Mouse (Mus musculus) lung, embryonic 14.5 days (tissue): ENCODE measurements around the gene Hdac11. TPM values are rescaled to one million over a fixed set of nuclear protein-coding genes. Genes with fewer than 3 reads are reported as not detected.
"Not testable (repeated sequence)": the region's sequence is repeated elsewhere in the genome, so short reads cannot be mapped to it uniquely, and the experiment has no call there.

Experiments used
- ATAC-seq: fragments of 200-750 bp; cut with Nextera tagmentation; 2 replicates; pipeline ENCODE4 v1.8.0; 2017; ENCODE audit warnings: mild to moderate bottlenecking, moderate TSS enrichment, moderate library complexity; ENCODE audit not compliant: insufficient read depth
- DNase-seq: peaks from one replicate; pipeline ENCODE4 v3.0.0-alpha.2; 2015
- H3K27ac ChIP-seq: fragments of 300-500 bp; sonication (generic); 2 replicates; pipeline ENCODE4 v1.5.1; 2014; ENCODE audit warnings: low read depth, mild to moderate bottlenecking, moderate library complexity
- H3K27me3 ChIP-seq: fragments of 300-500 bp; sonication (generic); 2 replicates; pipeline ENCODE4 v1.6.1; 2014; ENCODE audit warnings: low read length, control low read depth; ENCODE audit not compliant: insufficient read depth
- H3K36me3 ChIP-seq: fragments of 300-500 bp; sonication (generic); 2 replicates; pipeline ENCODE4 v1.6.1; 2014; ENCODE audit warnings: control low read depth; ENCODE audit not compliant: insufficient read depth
- H3K4me1 ChIP-seq: fragments of 300-500 bp; sonication (generic); 2 replicates; pipeline ENCODE4 v1.6.1; 2014; ENCODE audit warnings: antibody characterized with exemption, control low read depth; ENCODE audit not compliant: insufficient read depth
- H3K4me2 ChIP-seq: fragments of 300-500 bp; sonication (generic); 2 replicates; pipeline ENCODE4 v1.6.1; 2014; ENCODE audit warnings: mild to moderate bottlenecking
- H3K4me3 ChIP-seq: fragments of 300-500 bp; sonication (generic); 2 replicates; pipeline ENCODE4 v1.5.1; 2014; ENCODE audit warnings: low read depth, low read length
- H3K9ac ChIP-seq: fragments of 300-500 bp; sonication (generic); 2 replicates; pipeline ENCODE4 v1.6.1; 2014
- H3K9me3 ChIP-seq: fragments of 300-500 bp; sonication (generic); 2 replicates; pipeline ENCODE4 v1.6.1; 2016; ENCODE audit warnings: low read depth, low read length, control low read depth
- CTCF ChIP-seq: IDR thresholded peaks from 2 replicates; pipeline ENCODE4 v1.5.1; 2016; ENCODE audit warnings: antibody characterized with exemption, low read depth
- WGBS: fragments of 180-500 bp; shearing (Covaris S2); extraction: QIAGEN DNeasy Blood & Tissue Kit; methylation state at CpG from one replicate; pipeline ENCODE4 v1.1.7; 2014; 5-methylcytosine and 5-hydroxymethylcytosine counted together
- polyA plus RNA-seq: library from polyadenylated mRNA; unstranded; fragments of >200 nt; fragmentation: Nextera tagmentation; extraction: Ambion mirVana; gene quantifications from 2 replicates; pipeline ENCODE4 v1.2.1, GENCODE M21; 2014

Hdac11 gene
- polyA plus RNA-seq, 1 experiment from 2014 or later, result 8.1 TPM

- no peak for DNase-seq
- Histone ChIP-seq H3K4me1 (peaks cover 12% of the 10 kb centered on the region), H3K9ac (no peak overlapping the region), H3K27me3 (no peaks in the 10 kb centered on the region), H3K9me3 (no peaks in the 10 kb centered on the region), H3K36me3 (no peaks in the 10 kb centered on the region), H3K27ac (no peak overlapping the region), H3K4me2 (no peak overlapping the region), H3K4me3 (no peak overlapping the region)
- no peak for TF ChIP-seq CTCF
- ATAC-seq, result no peak
- WGBS, result 71% methylated on average over 8 of the region's 8 CpGs
Observed at GRCm38 (mm10) chr6:91201881-91202341, 45.4 kb downstream of the Hdac11 start.

- ATAC-seq (no peak), DNase-seq (no peak)
- Histone ChIP-seq H3K9ac (no peak overlapping the region), H3K4me2 (no peak overlapping the region), H3K36me3 (no peaks in the 10 kb centered on the region), H3K27me3 (no peaks in the 10 kb centered on the region), H3K27ac (no peak overlapping the region), H3K4me3 (no peak overlapping the region), H3K4me1 (peaks cover 12% of the 10 kb centered on the region), H3K9me3 (no peaks in the 10 kb centered on the region)
- no peak for TF ChIP-seq CTCF
- WGBS, result 68% methylated on average over 4 of the region's 4 CpGs
Observed at GRCm38 (mm10) chr6:91202571-91202970, 46.1 kb downstream of the Hdac11 start.

- WGBS, result 59% methylated on average over 3 of the region's 3 CpGs
- Histone ChIP-seq H3K4me3 (no peak overlapping the region), H3K27me3 (no peaks in the 10 kb centered on the region), H3K4me2 (no peak overlapping the region), H3K9ac (no peak overlapping the region), H3K4me1 (peaks cover 10% of the 10 kb centered on the region), H3K9me3 (no peaks in the 10 kb centered on the region), H3K36me3 (no peaks in the 10 kb centered on the region), H3K27ac (no peak overlapping the region)
- DNase-seq (no peak), ATAC-seq (no peak)
- TF ChIP-seq CTCF, result no peak
Observed at GRCm38 (mm10) chr6:91205346-91205745, 48.9 kb downstream of the Hdac11 start.

GRCm38 (mm10) chr6:91205791-91206190 lies 49.3 kb downstream of the Hdac11 start:
- TF ChIP-seq CTCF, result no peak
- H3K4me3 ChIP-seq, result no peak overlapping the region
- WGBS, result 58% methylated on average over 5 of the region's 5 CpGs

GRCm38 (mm10) chr6:91207491-91207890 lies 51.0 kb downstream of the Hdac11 start:
- TF ChIP-seq CTCF, result no peak
- no peak overlapping the region for H3K9ac ChIP-seq
- H3K4me1 ChIP-seq, result no peaks in the 10 kb centered on the region
- ATAC-seq (no peak), DNase-seq (no peak)
- no peak overlapping the region for H3K4me2 ChIP-seq
- no peaks in the 10 kb centered on the region for H3K36me3 ChIP-seq
- no peaks in the 10 kb centered on the region for H3K9me3 ChIP-seq
- no peaks in the 10 kb centered on the region for H3K27me3 ChIP-seq
- WGBS, result 50% methylated on average over 3 of the region's 3 CpGs
- no peak overlapping the region for H3K4me3 ChIP-seq
- H3K27ac ChIP-seq, result no peak overlapping the region

More at GRCm38 (mm10) chr6:91205791-91206190, 49.3 kb downstream of the Hdac11 start:
- ATAC-seq (no peak), DNase-seq (no peak)
- Histone ChIP-seq H3K27ac (no peak overlapping the region), H3K27me3 (no peaks in the 10 kb centered on the region), H3K9me3 (no peaks in the 10 kb centered on the region), H3K36me3 (no peaks in the 10 kb centered on the region), H3K4me1 (peaks cover 5% of the 10 kb centered on the region), H3K4me2 (no peak overlapping the region), H3K9ac (no peak overlapping the region)

GRCm38 (mm10) chr6:91209780-91210179 lies 53.3 kb downstream of the Hdac11 start:
- Histone ChIP-seq H3K27me3 (peaks cover 9% of the 10 kb centered on the region), H3K9me3 (no peaks in the 10 kb centered on the region), H3K36me3 (no peaks in the 10 kb centered on the region), H3K4me3 (no peak overlapping the region), H3K4me2 (no peak overlapping the region), H3K27ac (no peak overlapping the region), H3K4me1 (peaks cover 5% of the 10 kb centered on the region; the same call in 1 of the 2 replicates), H3K9ac (no peak overlapping the region)
- WGBS, result 10% methylated on average over 2 of the region's 2 CpGs
- ATAC-seq, result no peak
- DNase-seq, result no peak
- TF ChIP-seq CTCF, result no peak

GRCm38 (mm10) chr6:91210852-91211251 lies 54.4 kb downstream of the Hdac11 start:
- H3K9me3 ChIP-seq, result no peaks in the 10 kb centered on the region
- H3K4me3 ChIP-seq, result no peak overlapping the region
- H3K9ac ChIP-seq, result no peak overlapping the region
- peaks cover 5% of the 10 kb centered on the region; the same call in 1 of the 2 replicates for H3K4me1 ChIP-seq
- peaks cover 9% of the 10 kb centered on the region for H3K27me3 ChIP-seq
- H3K36me3 ChIP-seq, result no peaks in the 10 kb centered on the region
- 30% methylated on average over 3 of the region's 3 CpGs for WGBS
- H3K4me2 ChIP-seq, result no peak overlapping the region
- ATAC-seq (peak; percentile 39; the same call in 1 of the 2 replicates), DNase-seq (peak; percentile 21)
- peak overlapping the region; percentile 24; the same call in 1 of the 2 replicates for H3K27ac ChIP-seq
- TF ChIP-seq CTCF, result no peak

- not testable (repeated sequence) for H3K27ac ChIP-seq, ATAC-seq
Observed at GRCm38 (mm10) chr6:91212155-91212554, 55.7 kb downstream of the Hdac11 start, which contains the start of gene Fbln2. Gene Fbln2 (plus strand): TSS chr6:91212455.

More at GRCm38 (mm10) chr6:91212155-91212554, 55.7 kb downstream of the Hdac11 start, which contains the start of gene Fbln2:
- H3K4me2 ChIP-seq, result peak within 1 kb of the TSS; percentile 56
- H3K27me3 ChIP-seq, H3K36me3 ChIP-seq, H3K9me3 ChIP-seq, H3K4me1 ChIP-seq, DNase-seq: not testable (repeated sequence)
- H3K4me3 ChIP-seq, result peak within 1 kb of the TSS; percentile 32
- peak within 1 kb of the TSS; percentile 10; the same call in 1 of the 2 replicates for H3K9ac ChIP-seq
